ENCODE assay signal across 10 mouse cellular contexts in genomic region chr17:87352106-87352897, GRCm38 (mm10).
DNase-seq lines count a peak whose midpoint lies in the region; ATAC-seq and TF ChIP-seq lines count a peak whose summit lies in the region.
"Had no signal": no experiment of that assay in that cellular context is flagged by ENCODE, and none has a peak within 500 bp of the region (broad histone marks: within the 10 kb centered on the region; RNA-seq: fewer than 3 reads in every experiment).

No protein-coding gene starts in this region.

- no peak overlapping the region for H3K4me3 ChIP-seq in hindbrain, postnatal 0 days (ENCODE audit: low read length)
- H3K4me3 ChIP-seq in limb, embryonic 14.5 days (replicated peaks; ENCODE audit: low read length), result no peak overlapping the region
- H3K4me3 ChIP-seq in thymus, adult 2 months (ENCODE audit: control insufficient read depth, insufficient read depth, low read length), result no peak overlapping the region
- H3K4me3 ChIP-seq: liver, embryonic 15.5 days had no signal

- H3K36me3 ChIP-seq in hindbrain, postnatal 0 days (ENCODE audit: insufficient read depth, low read length), result no peaks in the 10 kb centered on the region
- no peaks in the 10 kb centered on the region for H3K36me3 ChIP-seq in limb, embryonic 14.5 days (ENCODE audit: control insufficient read depth, insufficient read depth, low read length)
- peaks cover 15% of the 10 kb centered on the region for H3K36me3 ChIP-seq in thymus, adult 2 months (ENCODE audit: control insufficient read depth, insufficient read depth, low read length)

- H3K9me3 ChIP-seq in hindbrain, postnatal 0 days (ENCODE audit: low read length), result no peaks in the 10 kb centered on the region
- no peaks in the 10 kb centered on the region for H3K9me3 ChIP-seq in limb, embryonic 14.5 days (ENCODE audit: control insufficient read depth, low read length)
- H3K9me3 ChIP-seq: liver, embryonic 15.5 days had no signal

- no peak for TF ChIP-seq POLR2A in limb, embryonic 14.5 days (IDR thresholded peaks at IDR 0.05; ENCODE audit: borderline replicate concordance, extremely low read depth, insufficient read depth, insufficient read length)
- TF ChIP-seq POLR2A in thymus, adult 2 months (IDR thresholded peaks at IDR 0.05; ENCODE audit: control insufficient read depth, extremely low read depth, insufficient read depth, low read length, poor library complexity), result no peak

- peak; percentile 63 for DNase-seq in gastrocnemius, adult 18-20 months (ENCODE audit: low spot score)
- DNase-seq in gastrocnemius, postnatal 4 days (ENCODE audit: low spot score in 2 of 2), result no peak
- DNase-seq in cerebellum, adult 9-11 months, result peak; percentile 53
- DNase-seq in hindbrain, postnatal 0 days (ENCODE audit: low spot score), result no peak
- peak; percentile 44 for DNase-seq in limb, embryonic 14.5 days (ENCODE audit: low spot score)
- DNase-seq in left cerebral cortex, adult 18-20 months (ENCODE audit: low spot score in 2 of 2), result no peak
- DNase-seq in thymus, postnatal 4 days, result no peak
- DNase-seq in thymus, adult 2 months, result no peak
- DNase-seq: right cerebral cortex, postnatal 4 days had no signal

- peaks cover 17% of the 10 kb centered on the region for H3K4me1 ChIP-seq in hindbrain, postnatal 0 days (ENCODE audit: insufficient read depth, low read length)
- H3K4me1 ChIP-seq in limb, embryonic 14.5 days (ENCODE audit: control insufficient read depth, insufficient read depth, low read length), result peaks cover 37% of the 10 kb centered on the region
- 0 out of 2 replicates have a peak, but pooled peaks cover 2% of the 10 kb centered on the region for H3K4me1 ChIP-seq in thymus, adult 2 months (replicated peaks; ENCODE audit: control insufficient read depth, insufficient read depth, low read length)

- no peak for TF ChIP-seq CTCF in hindbrain, postnatal 0 days (IDR thresholded peaks at IDR 0.05; ENCODE audit: low read depth)
- no peak for TF ChIP-seq CTCF in thymus, adult 2 months (IDR thresholded peaks at IDR 0.05; ENCODE audit: borderline replicate concordance, control insufficient read depth, extremely low read depth, insufficient read depth, low read length, poor library complexity)

- no peak overlapping the region for H3K9ac ChIP-seq in hindbrain, postnatal 0 days (replicated peaks; ENCODE audit: low read length)
- no peak overlapping the region for H3K9ac ChIP-seq in limb, embryonic 14.5 days (ENCODE audit: low read depth, low read length, severe bottlenecking)
- H3K9ac ChIP-seq: liver, embryonic 15.5 days had no signal

- H3K4me2 ChIP-seq in hindbrain, postnatal 0 days (ENCODE audit: low read depth, low read length), result 0 out of 2 replicates have a peak overlapping the region, but pooled peaks have one; percentile 18
- 0 out of 2 replicates have a peak overlapping the region, but pooled peaks have one; percentile 13 for H3K4me2 ChIP-seq in limb, embryonic 14.5 days (replicated peaks; ENCODE audit: low read depth, low read length, severe bottlenecking)
- H3K4me2 ChIP-seq: liver, embryonic 15.5 days had no signal

- H3K27me3 ChIP-seq in hindbrain, postnatal 0 days (ENCODE audit: insufficient read depth, low read length), result no peaks in the 10 kb centered on the region
- no peaks in the 10 kb centered on the region for H3K27me3 ChIP-seq in limb, embryonic 14.5 days (ENCODE audit: control insufficient read depth, insufficient read depth, low read length)
- H3K27me3 ChIP-seq in thymus, adult 2 months (ENCODE audit: control insufficient read depth, insufficient read depth, low read length), result no peaks in the 10 kb centered on the region
- H3K27me3 ChIP-seq: liver, embryonic 15.5 days had no signal

- WGBS in hindbrain, postnatal 0 days, result 44% methylated on average over 16 of the region's 16 CpGs
- WGBS in limb, embryonic 14.5 days, result 5% methylated on average over 15 of the region's 16 CpGs
- 89% methylated on average over 16 of the region's 16 CpGs for WGBS in thymus, adult 2 months

- no peak for ATAC-seq in hindbrain, postnatal 0 days
- peak; percentile 44; the same call in 1 of the 2 replicates for ATAC-seq in limb, embryonic 14.5 days (ENCODE audit: low FRiP score, low read depth)

- no peak overlapping the region; the same call in 1 of the 2 replicates for H3K27ac ChIP-seq in hindbrain, postnatal 0 days
- peak overlapping the region; percentile 5; the same call in 1 of the 2 replicates for H3K27ac ChIP-seq in limb, embryonic 14.5 days (replicated peaks; ENCODE audit: low read depth, low read length)
- H3K27ac ChIP-seq in thymus, adult 2 months (ENCODE audit: control insufficient read depth, insufficient read depth, low read length), result no peak overlapping the region
- H3K27ac ChIP-seq: liver, embryonic 15.5 days had no signal

Comparison
In these comparisons a context has a peak if more than half of its experiments do, and no peak if none do; other contexts are left out.
1. DNase-seq: peak in gastrocnemius, adult 18-20 months (single experiment), cerebellum, adult 9-11 months (single experiment) and limb, embryonic 14.5 days (single experiment); none in gastrocnemius, postnatal 4 days (0 of 2), hindbrain, postnatal 0 days (single experiment), left cerebral cortex, adult 18-20 months (0 of 2), thymus, postnatal 4 days (single experiment) and thymus, adult 2 months (single experiment).